Mouse (Mus musculus) ES-E14 (cell line): ENCODE measurements at regions not wholly inside any gene's neighbourhood (a gene's known extent, or its start where the extent isn't known, plus 50 kb on each side); places are given as distances from the start of the nearest gene placed in this dataset.

ENCODE experiments used
- CHD2 ChIP-seq: IDR thresholded peaks from 2 replicates; pipeline ENCODE4 v1.6.1; 2014; ENCODE audit warnings: mild to moderate bottlenecking, low read depth, low read length, inconsistent platforms
- HCFC1 ChIP-seq: IDR thresholded peaks from 2 replicates; pipeline ENCODE4 v1.6.1; 2012; ENCODE audit warnings: low read length, inconsistent platforms, borderline replicate concordance; ENCODE audit not compliant: insufficient read depth

DNA sequence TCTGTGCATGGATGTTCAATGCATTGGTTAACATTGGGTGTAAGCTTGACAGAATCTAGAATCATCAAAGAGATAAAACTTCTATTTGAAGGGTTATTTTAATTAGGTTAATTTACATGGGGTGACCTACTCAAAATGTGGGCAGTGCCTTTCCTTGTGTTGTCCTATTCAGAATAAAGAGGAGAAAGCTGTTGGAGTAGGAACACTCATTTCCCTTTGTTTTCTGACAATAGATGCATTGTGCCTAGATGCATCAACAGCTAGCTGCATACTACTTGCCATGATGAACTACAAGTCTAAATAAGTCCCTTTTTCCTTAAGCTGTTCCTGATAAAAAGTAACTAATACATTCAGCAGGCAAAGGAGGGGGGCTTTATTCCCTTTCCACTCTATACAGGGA lies 269.8 kb downstream of the Eepd1 start:
- TF ChIP-seq HCFC1: no peak
- TF ChIP-seq CHD2: no peak
